Mouse (Mus musculus) cerebellum, adult 9-11 months (tissue): Measurements from ENCODE around the gene Epm2aip1.
A peak's percentile ranks its signal among the peaks of the same experiment; 100 is the strongest.

Source experiments
- DNase-seq: peaks from one replicate; pipeline ENCODE4 v3.0.0; 2022

Epm2aip1 gene

GRCm38 (mm10) chr9:111271434-111272160 lies at the start of gene Epm2aip1, which contains the start of gene Mlh1:
Gene Epm2aip1 (plus strand): TSS chr9:111271929.
Gene Mlh1 (minus strand): TSS chr9:111271791.
- peak; percentile 99 for DNase-seq

GRCm38 (mm10) chr9:111223406-111223805 lies 48.3 kb upstream of the Epm2aip1 start:
- no peak for DNase-seq

GRCm38 (mm10) chr9:111228446-111228845 lies 43.3 kb upstream of the Epm2aip1 start:
- no peak for DNase-seq

GRCm38 (mm10) chr9:111234701-111235100 lies 37.0 kb upstream of the Epm2aip1 start:
- no peak for DNase-seq

- DNase-seq = no peak
Observed at GRCm38 (mm10) chr9:111237726-111238125, 34.0 kb upstream of the Epm2aip1 start.

GRCm38 (mm10) chr9:111239821-111240220 lies 31.9 kb upstream of the Epm2aip1 start:
- DNase-seq = no peak

GRCm38 (mm10) chr9:111243384-111243783 lies 28.3 kb upstream of the Epm2aip1 start:
- no peak for DNase-seq

GRCm38 (mm10) chr9:111245546-111245945 lies 26.2 kb upstream of the Epm2aip1 start:
- no peak for DNase-seq

GRCm38 (mm10) chr9:111247682-111248246 lies 24.0 kb upstream of the Epm2aip1 start:
- no peak for DNase-seq

- DNase-seq = no peak
Observed at GRCm38 (mm10) chr9:111252161-111252869, 19.4 kb upstream of the Epm2aip1 start.

- peak; percentile 22 for DNase-seq
Observed at GRCm38 (mm10) chr9:111260360-111260985, 11.3 kb upstream of the Epm2aip1 start.

- DNase-seq = no peak
Observed at GRCm38 (mm10) chr9:111261356-111261755, 10.4 kb upstream of the Epm2aip1 start.

GRCm38 (mm10) chr9:111267998-111268397 lies 3.7 kb upstream of the Epm2aip1 start:
- no peak for DNase-seq

- no peak for DNase-seq
Observed at GRCm38 (mm10) chr9:111270606-111271005, 1.1 kb upstream of the Epm2aip1 start.

- no peak for DNase-seq
Observed at GRCm38 (mm10) chr9:111271056-111271433, 684 bp upstream of the Epm2aip1 start.

GRCm38 (mm10) chr9:111272356-111272755 lies 627 bp downstream of the Epm2aip1 start:
- no peak for DNase-seq

GRCm38 (mm10) chr9:111272996-111273785 lies 1.5 kb downstream of the Epm2aip1 start:
- DNase-seq = no peak

- no peak for DNase-seq
Observed at GRCm38 (mm10) chr9:111273958-111274357, 2.2 kb downstream of the Epm2aip1 start.

- DNase-seq = no peak
Observed at GRCm38 (mm10) chr9:111275156-111275555, 3.4 kb downstream of the Epm2aip1 start.

GRCm38 (mm10) chr9:111285061-111285460 lies 13.3 kb downstream of the Epm2aip1 start:
- no peak for DNase-seq

GRCm38 (mm10) chr9:111285676-111286075 lies 13.9 kb downstream of the Epm2aip1 start:
- DNase-seq = no peak

- DNase-seq = no peak
Observed at GRCm38 (mm10) chr9:111286468-111286867, 14.7 kb downstream of the Epm2aip1 start.

GRCm38 (mm10) chr9:111287956-111288355 lies 16.2 kb downstream of the Epm2aip1 start:
- no peak for DNase-seq
